Mouse (Mus musculus) embryonic stem cell, embryonic (primary cell): Measurements from ENCODE around the gene Aqp2.

Experiments
- CTCF ChIA-PET, 4 experiments: fragments of 300-600 bp in 2 of 4; fragments of 350-600 bp in 2 of 4; sonication (Branson Sonifier 250); formaldehyde crosslinking; loops; one replicate each; lab custom pipeline; 2022; ENCODE audit warnings: inconsistent platforms in 2 of 4; lab: Charles Lee
- POLR2A ChIA-PET, 4 experiments: fragments of 300-600 bp in 2 of 4; fragments of 350-600 bp in 2 of 4; sonication (Branson Sonifier 250); formaldehyde crosslinking; loops; one replicate each; lab custom pipeline; 2022; ENCODE audit warnings: antibody characterized with exemption in 4 of 4, inconsistent platforms in 1 of 4; lab: Charles Lee

The Aqp2 gene

DNA sequence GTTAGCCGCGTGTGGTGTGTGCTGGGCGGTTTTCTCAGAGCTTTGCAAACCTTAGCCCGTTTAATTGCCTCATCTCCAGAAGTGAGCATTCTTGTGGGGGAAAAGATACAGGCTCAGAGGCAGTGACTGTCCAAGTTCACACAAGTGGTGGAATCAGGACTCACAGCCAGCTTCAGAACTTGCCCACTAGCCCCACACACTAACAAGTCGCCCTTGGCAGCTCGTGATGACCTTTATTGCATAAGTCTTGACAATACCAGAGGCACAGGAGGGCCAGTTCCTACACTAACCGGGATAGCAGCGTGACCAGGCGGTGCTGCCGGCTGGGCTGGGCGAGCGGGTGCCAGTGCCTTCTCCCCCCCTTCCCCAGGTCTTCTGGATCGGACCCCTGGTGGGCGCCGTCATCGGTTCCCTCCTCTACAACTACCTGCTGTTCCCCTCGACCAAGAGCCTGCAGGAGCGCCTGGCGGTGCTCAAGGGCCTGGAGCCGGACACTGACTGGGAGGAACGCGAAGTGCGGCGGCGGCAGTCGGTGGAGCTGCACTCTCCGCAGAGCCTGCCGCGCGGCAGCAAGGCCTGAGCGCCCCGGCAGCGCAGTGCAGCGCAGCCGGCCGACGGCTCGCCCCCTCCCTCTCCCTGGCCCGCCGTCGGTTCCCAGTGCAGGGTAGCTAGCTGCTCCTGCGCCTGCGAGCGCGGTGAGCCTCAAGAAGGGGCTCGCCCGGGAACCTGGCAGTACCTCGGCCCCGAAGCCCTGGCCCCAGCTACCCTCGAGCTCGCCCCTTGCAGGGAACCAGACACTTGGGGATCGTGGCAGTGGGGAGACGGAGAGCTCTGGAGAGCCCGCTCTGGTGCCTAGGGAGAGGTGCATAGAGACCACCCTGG lies 4.8 kb downstream of the Aqp2 start:
- POLR2A ChIA-PET = interaction anchor here in 3 of 4 experiments (0.7 to 1.8 kb wide), 16 partner anchors 9 to 306 kb away, joined by 3 to 8 read pairs (median 3); partner anchors contain the start of genes Aqp6 (in 1 of the 3) and Racgap1 (in 1 of the 3)
- CTCF ChIA-PET = interaction anchor here in 3 of 4 experiments (0.6 to 4.5 kb wide), 13 partner anchors 8 to 141 kb away, joined by 3 to 22 read pairs (median 4); partner anchors contain the start of gene Cox14 (in 1 of the 3)

DNA sequence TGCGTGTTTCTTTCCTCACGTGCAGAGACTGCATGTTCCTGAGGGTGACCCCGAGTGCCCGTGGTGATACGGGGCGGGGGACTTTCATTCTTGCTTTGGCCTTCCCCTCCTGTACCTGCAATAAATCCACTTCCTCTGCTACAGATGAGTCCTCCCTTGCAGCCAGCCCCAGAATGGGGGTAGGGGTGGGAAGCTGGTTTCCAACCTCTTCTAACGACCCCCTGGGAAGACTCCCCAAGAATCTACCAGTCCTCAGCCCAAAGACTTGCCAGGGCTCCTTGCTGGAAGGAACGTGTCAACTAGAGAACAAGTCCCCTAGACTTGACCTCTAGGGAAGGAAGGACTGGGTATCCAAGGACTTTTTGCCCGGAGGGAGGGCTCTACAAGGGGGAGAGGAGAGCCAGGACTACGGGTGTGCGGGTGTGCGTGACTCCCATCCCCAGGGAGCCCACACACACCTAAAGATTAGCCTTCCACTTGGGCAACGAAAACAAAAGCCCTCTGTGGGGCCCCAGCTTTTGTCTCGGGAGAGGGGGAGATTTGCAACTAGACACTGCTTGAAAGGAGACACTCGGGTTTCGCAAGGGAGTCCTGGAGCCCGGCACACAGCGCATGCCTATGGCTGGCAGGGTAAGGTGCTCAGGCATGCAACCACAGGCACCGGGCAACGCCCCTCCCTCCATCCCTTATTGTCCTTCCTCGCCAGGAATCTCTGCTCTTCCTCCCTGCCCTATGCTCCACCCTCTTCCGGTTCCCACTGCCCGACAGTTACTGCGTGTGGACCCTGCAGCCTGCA lies 5.8 kb downstream of the Aqp2 start:
- CTCF ChIA-PET = interaction anchor here in 3 of 4 experiments (0.6 to 4.5 kb wide), 14 partner anchors 7 to 140 kb away, joined by 3 to 22 read pairs (median 4); partner anchors contain the start of gene Cox14 (in 1 of the 3)
- POLR2A ChIA-PET = interaction anchor here in 2 of 4 experiments (0.6 to 1.8 kb wide), 12 partner anchors 10 to 283 kb away, joined by 3 to 8 read pairs (median 3); partner anchors contain the start of genes Aqp6 (in 1 of the 2) and Racgap1 (in 1 of the 2)

DNA sequence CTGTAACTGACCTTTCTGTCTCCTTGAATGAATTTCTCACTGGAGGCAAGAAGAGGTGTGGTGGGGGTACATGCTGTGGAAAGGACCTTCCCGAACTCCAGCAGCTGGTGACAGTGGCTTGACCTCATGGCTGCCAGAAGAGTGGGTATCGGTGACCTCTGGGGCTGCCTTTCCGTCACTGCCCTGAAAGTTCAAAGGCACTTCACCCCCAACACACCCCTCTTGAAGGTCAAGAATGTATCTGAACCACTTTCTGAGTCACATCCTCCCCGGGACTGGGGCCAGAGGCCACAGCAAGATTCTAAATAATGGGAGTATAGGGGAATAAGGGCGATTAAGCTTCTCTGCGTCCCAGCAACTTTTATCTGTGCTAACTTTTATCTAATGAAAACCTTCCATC lies 6.9 kb downstream of the Aqp2 start:
- ChIA-PET CTCF (interaction anchor here in 2 of 4 experiments (1.5 to 3.3 kb wide), 3 partner anchors 10 to 92 kb away, joined by 4 to 22 read pairs (median 5); no protein-coding TSS in a partner anchor), POLR2A (interaction anchor here in 1 of 4 experiments (0.9 kb wide), 1 partner anchor 14 kb away, joined by 3 read pairs; no protein-coding TSS in a partner anchor)

DNA sequence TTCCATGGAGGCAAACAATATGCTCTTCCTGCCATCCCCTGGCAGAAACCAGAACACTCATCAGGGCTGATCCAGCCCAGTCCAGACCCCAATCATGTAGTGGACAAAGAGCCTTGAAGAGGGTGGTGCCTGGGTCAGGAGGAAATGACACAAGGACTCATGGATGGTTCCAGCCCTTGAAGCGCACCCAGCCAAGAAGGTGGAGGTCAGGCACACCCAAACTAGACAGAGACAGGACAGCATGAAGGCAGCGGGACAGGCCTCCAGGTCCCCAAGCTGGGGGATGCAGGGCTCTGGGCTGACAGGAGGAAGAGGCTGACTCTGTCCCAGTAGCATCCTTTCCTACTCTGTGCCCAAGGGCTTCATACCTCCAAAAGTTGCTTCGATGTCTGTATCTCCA lies 7.7 kb downstream of the Aqp2 start:
- ChIA-PET POLR2A (no interaction called here), CTCF (interaction anchor here in 1 of 4 experiments (1.5 kb wide), 1 partner anchor 10 kb away, joined by 4 read pairs; no protein-coding TSS in a partner anchor)

DNA sequence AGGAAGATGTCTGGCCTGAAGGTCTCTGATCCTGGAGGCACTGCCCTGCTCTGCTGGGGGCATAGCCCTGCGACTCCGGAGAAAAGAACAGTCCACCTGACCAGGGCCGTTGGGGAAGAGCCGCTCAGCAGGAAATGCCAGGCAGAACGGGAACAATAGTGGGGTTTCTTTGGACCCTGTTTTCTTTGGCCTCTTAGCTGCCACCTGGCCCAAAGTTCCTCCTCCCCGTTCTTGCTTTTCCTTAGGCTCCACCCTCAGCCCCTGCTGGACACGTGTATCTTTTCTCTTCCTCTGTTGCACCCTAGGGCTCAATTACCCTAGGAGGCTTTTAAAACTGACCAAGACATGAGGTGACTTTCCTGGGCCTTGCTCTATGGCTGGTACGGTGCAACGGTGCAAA lies 10.4 kb downstream of the Aqp2 start:
- ChIA-PET CTCF (interaction anchor here in 3 of 4 experiments (0.5 to 1.2 kb wide), 3 partner anchors 99 to 808 kb away, joined by 3 to 5 read pairs (median 4); no protein-coding TSS in a partner anchor), POLR2A (interaction anchor here in 2 of 4 experiments (0.6 to 2.1 kb wide), 6 partner anchors 9 to 89 kb away, joined by 3 to 4 read pairs (median 3); no protein-coding TSS in a partner anchor)

DNA sequence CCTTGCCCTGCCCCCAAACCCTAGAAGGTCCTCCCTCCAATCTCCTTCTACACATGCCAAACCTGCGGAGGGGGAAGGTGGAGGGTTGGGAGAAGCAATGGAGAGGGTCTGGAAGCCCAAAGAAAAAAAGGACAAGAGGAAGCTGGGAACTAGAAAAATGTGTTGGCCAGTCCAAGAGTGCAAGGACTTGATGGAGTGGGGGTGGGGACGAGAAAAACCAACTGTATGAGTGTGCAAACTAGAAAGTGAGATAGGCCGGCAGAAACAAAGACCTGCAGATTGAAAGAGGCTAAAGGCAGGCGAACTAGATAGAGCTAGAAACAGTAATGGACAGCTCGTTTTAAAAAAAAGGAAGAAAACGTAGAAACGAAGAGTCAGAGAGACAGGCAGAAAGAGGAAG lies 10.8 kb downstream of the Aqp2 start:
- POLR2A ChIA-PET = interaction anchor here in 2 of 4 experiments (0.6 to 2.1 kb wide), 6 partner anchors 9 to 137 kb away, joined by 3 to 4 read pairs (median 3); no protein-coding TSS in a partner anchor
- CTCF ChIA-PET = interaction anchor here in 2 of 4 experiments (1.1 to 1.2 kb wide), 2 partner anchors 99 to 125 kb away, joined by 3 to 4 read pairs; no protein-coding TSS in a partner anchor

DNA sequence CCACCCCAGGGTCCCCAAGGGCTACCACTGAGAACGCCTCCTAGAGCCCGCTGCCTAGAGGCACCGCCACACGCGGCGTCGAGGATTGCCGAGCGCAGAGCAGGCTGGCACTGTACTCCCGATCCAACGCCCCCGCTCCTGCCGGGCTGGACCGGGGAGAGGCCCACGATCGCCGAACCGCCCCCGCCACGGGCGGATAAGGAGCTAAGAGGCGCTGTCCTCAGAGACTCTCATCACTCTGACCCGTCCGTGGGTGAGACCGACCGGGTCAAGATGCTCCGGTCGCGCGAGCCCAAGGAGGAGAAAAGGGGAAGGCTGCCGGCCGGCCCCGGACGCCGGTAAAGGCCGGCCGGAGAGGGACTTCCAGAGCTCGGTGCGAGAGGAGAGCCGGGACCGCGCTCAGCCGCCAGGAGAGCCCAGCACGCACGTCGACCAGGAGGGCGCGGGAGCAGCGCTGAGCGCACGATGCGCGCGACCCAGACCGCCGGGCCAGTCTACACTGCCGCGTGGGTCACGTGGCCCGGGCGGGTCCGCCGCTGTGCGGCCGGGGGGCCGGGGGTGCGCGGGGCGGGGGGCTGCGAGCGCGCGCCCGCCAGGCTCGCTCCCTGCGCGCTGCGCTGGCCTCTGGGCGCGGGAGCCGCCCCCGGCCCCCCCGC lies 11.7 kb downstream of the Aqp2 start, which contains the start of gene Aqp5:
Gene Aqp5, plus strand, starts transcription at position 354 of the 656 bp plus-strand sequence.
- POLR2A ChIA-PET = interaction anchor here in 2 of 4 experiments (0.6 to 1.5 kb wide), 5 partner anchors 10 to 302 kb away, joined by 3 to 4 read pairs (median 3); no protein-coding TSS in a partner anchor
- CTCF ChIA-PET = interaction anchor here in 3 of 4 experiments (0.5 to 1.2 kb wide), 3 partner anchors 81 to 501 kb away, joined by 3 to 5 read pairs (median 4); no protein-coding TSS in a partner anchor

DNA sequence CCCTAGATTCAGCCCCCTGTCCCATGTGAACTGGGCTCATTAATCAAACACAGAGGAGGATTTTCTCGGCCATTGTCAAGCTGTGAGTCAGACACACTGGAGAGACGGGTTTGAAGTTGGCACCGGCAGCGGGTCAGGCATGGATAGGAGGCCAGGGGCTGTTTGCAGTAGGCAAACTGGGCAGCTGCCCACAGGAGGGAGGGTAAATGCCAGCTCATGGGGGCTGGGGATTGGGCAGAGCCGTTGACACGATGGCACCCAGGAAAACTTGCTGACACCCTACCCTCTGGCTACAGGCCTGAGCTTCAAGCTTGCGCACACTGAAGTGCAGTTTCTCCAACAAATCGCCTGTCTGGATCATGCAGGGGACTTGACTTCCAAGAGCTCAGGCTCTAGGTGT lies 13.3 kb downstream of the Aqp2 start:
- ChIA-PET POLR2A (interaction anchor here (0.5 to 1.4 kb wide), 7 partner anchors 9 to 87 kb away, joined by 3 to 5 read pairs (median 3); partner anchors contain the start of gene Aqp6 (in 1 of the 4)), CTCF (interaction anchor here (0.6 to 1.2 kb wide), 8 partner anchors 9 to 312 kb away, joined by 3 to 7 read pairs (median 4); no protein-coding TSS in a partner anchor)

DNA sequence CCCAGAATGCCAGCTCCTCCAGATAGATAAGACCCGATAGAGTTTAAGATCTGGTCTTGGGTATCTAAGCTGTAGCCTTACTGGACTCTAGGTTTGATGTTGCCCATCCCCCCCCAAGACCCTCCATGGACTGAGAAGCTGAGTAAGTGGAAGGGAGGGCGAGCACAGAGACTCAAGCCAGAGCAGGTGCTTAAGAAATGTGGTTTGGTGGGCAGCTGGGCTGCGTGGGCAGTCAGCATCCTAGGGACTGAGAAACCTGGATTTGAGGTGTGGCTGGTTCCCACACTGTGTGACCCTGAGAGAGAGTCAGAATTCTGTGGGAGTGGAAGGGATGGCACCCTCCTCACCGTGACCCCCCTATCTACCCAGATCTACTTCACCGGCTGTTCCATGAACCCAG lies 14.0 kb downstream of the Aqp2 start:
- CTCF ChIA-PET = interaction anchor here in 3 of 4 experiments (0.6 to 1.2 kb wide), 5 partner anchors 76 to 554 kb away, joined by 4 to 7 read pairs (median 5); no protein-coding TSS in a partner anchor
- POLR2A ChIA-PET = interaction anchor here (0.5 to 1.4 kb wide), 7 partner anchors 8 to 86 kb away, joined by 3 to 5 read pairs (median 3); partner anchors contain the start of gene Aqp6 (in 1 of the 4)

DNA sequence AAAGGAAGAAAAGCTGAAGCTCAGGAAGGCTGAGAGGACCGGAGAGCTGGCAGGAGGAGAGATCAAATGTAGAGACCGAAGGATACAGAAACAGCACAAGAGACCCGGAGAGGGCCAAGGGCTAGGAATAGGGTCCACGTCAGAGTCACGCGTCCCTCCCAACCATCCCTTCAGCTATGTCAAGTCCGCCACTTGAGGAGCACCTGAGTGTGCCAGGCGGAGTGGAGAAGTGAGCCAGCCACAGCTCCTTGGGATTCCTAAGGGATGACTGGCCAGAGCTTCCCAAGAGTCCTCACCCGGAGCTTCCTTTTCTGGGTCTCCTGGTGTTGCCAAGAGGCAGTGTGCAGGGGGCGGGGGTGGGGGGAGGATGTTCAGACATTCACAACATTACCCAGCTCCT lies 16.1 kb downstream of the Aqp2 start:
- CTCF ChIA-PET = interaction anchor here (0.5 to 5.4 kb wide), 32 partner anchors 10 to 615 kb away, joined by 3 to 114 read pairs (median 7); partner anchors contain the start of genes Cox14 (in 3 of the 4) and Asic1 (in 2 of the 4)
- POLR2A ChIA-PET = interaction anchor here (0.6 to 1.7 kb wide), 16 partner anchors 10 to 377 kb away, joined by 3 to 7 read pairs (median 3); partner anchors contain the start of genes Aqp2 (in 1 of the 4), Cox14 (in 1 of the 4) and Gm17349 (in 1 of the 4)

DNA sequence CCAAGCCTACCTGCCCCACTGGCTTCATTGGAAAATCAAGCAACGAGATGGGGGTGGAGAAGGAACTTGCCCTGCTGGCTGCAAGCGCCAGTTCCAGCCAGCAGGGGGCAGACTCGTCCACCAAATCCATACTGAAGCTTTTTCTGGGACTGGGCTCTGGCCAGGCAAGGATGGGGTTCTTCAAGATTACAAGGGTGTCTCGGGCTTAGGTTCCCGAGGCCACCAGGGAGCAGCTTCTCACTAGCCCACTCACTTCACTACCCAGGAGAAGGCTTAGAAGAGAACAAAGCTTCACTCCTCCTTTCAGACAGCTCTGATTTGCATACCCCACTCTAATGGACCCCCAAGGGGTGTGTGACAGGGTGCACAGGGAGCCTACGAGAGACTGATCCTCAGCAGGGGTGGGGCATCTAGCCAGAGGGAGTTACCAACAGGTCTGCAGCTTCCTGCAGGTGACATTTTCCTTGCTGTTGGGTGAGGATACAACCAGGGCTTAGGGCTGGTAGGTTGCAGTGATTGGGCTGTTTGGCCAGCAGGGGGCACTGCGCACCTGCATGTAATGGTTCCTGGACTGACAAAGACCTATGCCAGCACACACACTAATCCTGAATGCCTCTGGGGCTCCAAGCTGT lies 17.3 kb downstream of the Aqp2 start:
- ChIA-PET POLR2A (interaction anchor here (0.5 to 3.5 kb wide), 30 partner anchors 13 to 446 kb away, joined by 3 to 12 read pairs (median 4); partner anchors contain the start of genes Asic1 (in 2 of the 4), Cox14 (in 2 of the 4), Gm17349 (in 1 of the 4) and Lima1 (in 1 of the 4)), CTCF (interaction anchor here (0.5 to 5.4 kb wide), 174 partner anchors 10 to 861 kb away, joined by 3 to 114 read pairs (median 4); partner anchors contain the start of genes Asic1 (in 4 of the 4), Cox14 (in 4 of the 4), Gm17349 (in 3 of the 4) and Racgap1 (in 3 of the 4))

DNA sequence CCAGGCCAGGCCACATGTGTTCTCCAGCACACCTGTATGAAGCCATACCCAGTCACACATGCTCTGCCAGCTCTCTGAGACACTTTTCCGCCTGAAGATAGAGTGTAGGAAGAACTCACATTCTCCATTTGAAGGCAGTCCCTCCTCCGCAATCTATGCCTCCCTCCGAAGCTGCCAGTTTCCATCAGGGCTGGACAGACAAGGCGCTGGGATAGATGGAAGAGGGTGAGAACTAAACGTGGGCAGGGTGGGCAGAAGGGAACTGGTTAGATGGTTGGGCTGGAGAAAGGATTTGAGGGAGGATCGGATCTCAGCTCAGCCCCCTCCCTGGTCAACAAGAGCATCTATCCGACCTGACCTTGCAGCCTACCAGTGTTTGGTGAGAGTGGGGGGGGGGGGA lies 18.0 kb downstream of the Aqp2 start:
- ChIA-PET POLR2A (interaction anchor here (0.6 to 3.5 kb wide), 23 partner anchors 14 to 278 kb away, joined by 3 to 12 read pairs (median 4); partner anchors contain the start of genes Racgap1 (in 2 of the 4), Asic1 (in 1 of the 4), Cox14 (in 1 of the 4) and Faim2 (in 1 of the 4)), CTCF (interaction anchor here (0.6 to 5.4 kb wide), 132 partner anchors 10 to 1815 kb away, joined by 3 to 114 read pairs (median 5); partner anchors contain the start of genes Asic1 (in 4 of the 4), Cox14 (in 3 of the 4), Racgap1 (in 3 of the 4) and Faim2 (in 2 of the 4))

DNA sequence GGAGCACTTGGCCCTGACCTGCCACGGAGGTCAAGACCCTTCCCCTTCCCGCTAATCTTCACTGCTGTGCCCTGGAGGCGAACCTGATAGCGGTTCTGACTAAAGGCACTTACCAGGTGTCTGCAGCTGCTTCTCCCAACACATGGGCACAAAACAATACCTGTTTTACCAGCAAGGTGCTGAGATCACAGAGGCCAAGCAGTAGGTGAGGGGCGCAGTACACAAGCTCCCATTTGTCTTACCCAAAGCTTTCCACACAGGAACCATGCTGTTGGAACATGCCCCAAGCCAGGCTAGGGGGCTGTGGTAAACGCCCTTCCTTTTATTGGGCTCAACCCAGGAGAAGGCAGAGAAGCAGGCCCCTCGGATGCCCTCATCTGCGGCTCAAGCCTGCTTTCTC lies 18.7 kb downstream of the Aqp2 start:
- ChIA-PET CTCF (interaction anchor here (0.5 to 5.4 kb wide), 31 partner anchors 13 to 1814 kb away, joined by 3 to 114 read pairs (median 14); partner anchors contain the start of genes Asic1 (in 4 of the 4), Cox14 (in 3 of the 4) and Gm17349 (in 1 of the 4)), POLR2A (interaction anchor here (0.5 to 3.5 kb wide), 15 partner anchors 14 to 165 kb away, joined by 3 to 11 read pairs (median 4); partner anchors contain the start of genes Faim2 (in 1 of the 4) and Racgap1 (in 1 of the 4))

DNA sequence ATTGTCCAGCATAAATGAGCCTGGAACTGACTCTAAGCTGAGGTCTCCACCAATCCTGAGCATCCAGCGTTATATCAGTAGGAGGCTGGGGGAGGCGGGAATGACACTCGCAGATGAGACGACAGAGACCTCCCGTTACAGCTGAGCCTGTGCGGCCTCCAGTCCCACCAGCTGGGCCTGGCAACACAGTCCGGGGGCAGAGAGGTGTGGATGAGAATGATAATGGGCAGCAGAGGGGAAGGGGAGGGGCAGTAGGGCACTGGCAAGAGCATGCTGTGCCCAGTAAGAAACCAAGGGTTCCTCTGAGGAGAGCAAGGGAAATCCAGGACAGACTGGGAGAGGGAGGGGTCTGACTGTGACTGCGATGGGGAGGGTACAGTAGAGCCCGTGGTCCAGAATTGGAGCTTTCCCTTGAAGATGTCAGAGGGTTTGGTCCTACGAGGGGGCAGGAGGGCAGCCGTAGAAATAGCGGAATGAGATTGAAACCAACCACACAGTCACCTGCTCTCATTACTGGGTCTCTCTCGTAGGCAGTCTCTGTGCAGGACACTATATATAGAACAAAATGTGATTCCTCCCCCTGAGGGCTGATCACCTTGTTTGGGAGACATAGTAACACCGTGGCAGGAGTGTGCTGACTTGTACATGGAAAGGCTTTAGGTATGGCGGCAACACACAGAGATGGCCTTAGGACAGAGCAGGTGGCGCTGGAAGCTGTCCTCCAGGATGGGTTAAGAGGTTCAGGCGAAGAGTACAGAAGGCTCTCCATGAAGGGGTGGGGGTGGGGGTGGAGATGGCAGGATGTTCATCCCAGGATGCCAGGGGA lies 20.6 kb downstream of the Aqp2 start:
- ChIA-PET POLR2A (interaction anchor here in 3 of 4 experiments (0.5 to 2.0 kb wide), 8 partner anchors 9 to 628 kb away, joined by 3 to 4 read pairs (median 3); partner anchors contain the start of genes Atf1 (in 1 of the 3), Gm17349 (in 1 of the 3) and Racgap1 (in 1 of the 3)), CTCF (interaction anchor here (0.5 to 5.4 kb wide), 10 partner anchors 12 to 1591 kb away, joined by 3 to 114 read pairs (median 6); partner anchors contain the start of genes Asic1 (in 1 of the 4) and Gm17349 (in 1 of the 4))
